Mouse (Mus musculus): ENCODE measurements around the gene St8sia1.

DNA sequence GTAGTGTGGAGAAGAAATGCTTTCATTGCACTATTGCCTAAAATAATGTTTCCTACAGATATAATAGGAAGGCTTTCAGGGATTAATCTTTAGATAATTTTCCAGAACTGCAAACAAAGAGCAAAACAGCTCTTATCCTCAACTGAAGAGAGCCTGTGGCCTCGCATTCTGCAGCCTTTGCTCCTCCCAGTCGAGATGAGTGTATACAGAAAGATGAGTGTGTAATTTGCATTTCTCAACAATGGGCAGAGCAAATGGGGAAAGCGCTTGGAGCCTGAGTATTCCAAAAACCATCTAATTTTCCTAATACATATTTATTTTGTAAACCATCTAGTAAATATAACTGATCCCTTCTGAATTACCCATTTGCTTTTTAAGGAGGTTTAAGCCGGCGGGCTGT, 38.3 kb downstream of the St8sia1 start:
- TF ChIP-seq POLR2A (IDR thresholded peaks at IDR 0.05; ENCODE audit: insufficient read depth, low read depth, low read length) (no peak), CTCF (IDR thresholded peaks at IDR 0.05; ENCODE audit: insufficient read depth, low read depth, low read length) (no peak)

All from olfactory bulb, adult 2 months (tissue).